Mouse (Mus musculus): ENCODE results near the gene Cldn15. TPM values are rescaled to one million over a fixed set of nuclear protein-coding genes. Genes with fewer than 3 reads are reported as not detected.

Gene Cldn15
- total and polyA plus RNA-seq, 3 experiments = 0.25 to 0.29 TPM; not detected in 1

DNA sequence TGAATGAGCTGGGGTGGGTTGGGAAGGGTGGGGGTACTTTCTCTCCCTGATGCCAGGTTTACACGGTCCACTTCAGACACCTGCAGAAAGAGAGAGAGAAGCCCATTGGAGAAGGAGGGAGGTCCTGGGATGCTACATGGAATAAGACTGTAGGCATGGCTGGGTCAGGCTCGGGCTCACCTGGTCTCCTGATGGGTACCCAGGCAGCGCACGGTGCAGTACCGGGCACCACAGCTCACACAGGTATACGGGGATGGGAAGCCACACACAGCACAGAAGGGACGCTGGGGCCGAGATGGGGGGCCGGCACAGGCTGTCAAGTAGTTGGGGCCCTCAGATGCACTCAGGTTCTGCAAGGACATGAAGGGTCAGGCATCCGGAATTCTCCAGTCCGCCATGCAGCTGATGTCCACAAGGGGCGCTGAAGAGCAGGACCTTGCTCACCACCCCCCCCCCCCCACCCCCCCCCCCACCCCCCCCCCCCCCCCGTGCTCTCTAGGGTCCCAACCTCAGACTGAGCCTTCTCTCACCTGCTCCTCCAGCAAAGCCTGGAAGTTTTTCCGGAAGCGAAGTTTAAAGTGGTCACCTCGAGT, 16.0 kb downstream of the Cldn15 start:
- H3K36me3 ChIP-seq (replicated peaks in 1 of 2; ENCODE audit: control insufficient read depth in 1 of 2, insufficient read depth in 1 of 2, low read length in 1 of 2) = peaks cover 32 to 64% of the 10 kb centered on the region in 2 experiments
- TF ChIP-seq ZMIZ1 (IDR thresholded peaks at IDR 0.05; ENCODE audit: low read depth, low read length) = no peak
- peak; percentile 31 to 43; a peak in 3 of 4 replicates for TF ChIP-seq CTCF (conservative IDR thresholded peaks at IDR 0.05 in 1 of 2, IDR thresholded peaks at IDR 0.05 in 1 of 2; ENCODE audit: low read depth in 2 of 2, low read length in 2 of 2)
- no peak for TF ChIP-seq KAT2A (IDR thresholded peaks at IDR 0.05; ENCODE audit: insufficient replicate concordance, low read length)
- no peak for TF ChIP-seq USF2 (conservative IDR thresholded peaks at IDR 0.05; ENCODE audit: low read depth, low read length)
- 0 out of 2 replicates have a peak, but pooled peaks have one; percentile 49 for TF ChIP-seq MAZ (IDR thresholded peaks at IDR 0.05; ENCODE audit: low read depth, low read length)
- no peak for TF ChIP-seq SIN3A (IDR thresholded peaks at IDR 0.05; ENCODE audit: low read length)
- TF ChIP-seq TCF12 (IDR thresholded peaks at IDR 0.05; ENCODE audit: low read depth, low read length) = no peak
- no peak overlapping the region for H3K27ac ChIP-seq (ENCODE audit: insufficient read depth, low read depth)
- peaks cover 2% of the 10 kb centered on the region; the same call in 1 of the 2 replicates for H3K79me2 ChIP-seq (replicated peaks; ENCODE audit: control insufficient read depth, extremely low read depth, insufficient read depth, poor library complexity, severe bottlenecking)
- dilution Hi-C loops (cut with MboI; ENCODE audit: extremely low pct_ligation_motif_present, extremely low pct_unique_long_range_greater_than_20kb, low sequenced_read_pairs) = no loop called here
- H3K4me3 ChIP-seq (replicated peaks in 1 of 3; ENCODE audit: low read depth in 2 of 3, low read length in 2 of 3, poor library complexity in 1 of 3) = no peak overlapping the region
- H3K4me2 ChIP-seq (ENCODE audit: insufficient read depth, low read depth, poor library complexity, severe bottlenecking) = no peak overlapping the region
- H3K27me3 ChIP-seq (replicated peaks) = no peaks in the 10 kb centered on the region
- peak; percentile 25 for DNase-seq (ENCODE audit: extremely low read depth)
- H3K9ac ChIP-seq (ENCODE audit: insufficient read depth, low read depth) = no peak overlapping the region
- H3K4me1 ChIP-seq (ENCODE audit: control insufficient read depth in 1 of 2, insufficient read depth in 2 of 2) = peaks cover 5 to 10% of the 10 kb centered on the region in 2 experiments; a peak in 2 of 4 replicates
- in situ Hi-C loops (cut with MboI; ENCODE audit: low pct_ligation_motif_present, low pct_unique_long_range_greater_than_20kb, low sequenced_read_pairs) = no loop called here
- H3K9me3 ChIP-seq (replicated peaks; ENCODE audit: low read length) = no peaks in the 10 kb centered on the region

- no peak overlapping the region for H3K27ac ChIP-seq (ENCODE audit: insufficient read depth, low read depth)
- in situ Hi-C loops (cut with MboI; ENCODE audit: low pct_ligation_motif_present, low pct_unique_long_range_greater_than_20kb, low sequenced_read_pairs) (no loop called here), dilution Hi-C loops (cut with MboI; ENCODE audit: extremely low pct_ligation_motif_present, extremely low pct_unique_long_range_greater_than_20kb, low sequenced_read_pairs) (no loop called here)
- no peaks in the 10 kb centered on the region for H3K9me3 ChIP-seq (replicated peaks; ENCODE audit: low read length)
- no peak overlapping the region for H3K9ac ChIP-seq (ENCODE audit: insufficient read depth, low read depth)
- no peak overlapping the region for H3K4me2 ChIP-seq (ENCODE audit: insufficient read depth, low read depth, poor library complexity, severe bottlenecking)
- DNase-seq (ENCODE audit: extremely low read depth) = no peak
- peaks cover 2% of the 10 kb centered on the region; the same call in 1 of the 2 replicates for H3K79me2 ChIP-seq (replicated peaks; ENCODE audit: control insufficient read depth, extremely low read depth, insufficient read depth, poor library complexity, severe bottlenecking)
- peaks cover 30 to 65% of the 10 kb centered on the region in 2 experiments for H3K36me3 ChIP-seq (replicated peaks in 1 of 2; ENCODE audit: control insufficient read depth in 1 of 2, insufficient read depth in 1 of 2, low read length in 1 of 2)
- TF ChIP-seq ZMIZ1 (IDR thresholded peaks at IDR 0.05; ENCODE audit: low read depth, low read length) (no peak), POLR2A (IDR thresholded peaks at IDR 0.05; ENCODE audit: low read depth, low read length) (no peak), SMC3 (IDR thresholded peaks at IDR 0.05; ENCODE audit: low read depth, low read length) (no peak), NELFE (IDR thresholded peaks at IDR 0.05; ENCODE audit: low read depth, low read length) (no peak), CHD2 (IDR thresholded peaks at IDR 0.05; ENCODE audit: low read length) (no peak), JUN (IDR thresholded peaks at IDR 0.05; ENCODE audit: insufficient read depth, low read depth, low read length) (no peak), MAX (IDR thresholded peaks at IDR 0.05; ENCODE audit: low read length) (no peak), MEF2A (IDR thresholded peaks at IDR 0.05; ENCODE audit: borderline replicate concordance, low read depth, low read length) (no peak), CTCF (conservative IDR thresholded peaks at IDR 0.05 in 1 of 2, IDR thresholded peaks at IDR 0.05 in 1 of 2; ENCODE audit: low read depth in 2 of 2, low read length in 2 of 2) (no peak), JUND (conservative IDR thresholded peaks at IDR 0.05; ENCODE audit: low read depth, low read length) (no peak)
- no peaks in the 10 kb centered on the region for H3K27me3 ChIP-seq (replicated peaks)
- H3K4me1 ChIP-seq (ENCODE audit: control insufficient read depth in 1 of 2, insufficient read depth in 2 of 2) = peaks cover 5 to 19% of the 10 kb centered on the region in 2 experiments; a peak in 2 of 4 replicates
- no peak overlapping the region for H3K4me3 ChIP-seq (replicated peaks in 1 of 3; ENCODE audit: low read depth in 2 of 3, low read length in 2 of 3, poor library complexity in 1 of 3)
Measured at GRCm38 (mm10) chr5:136984828-136985227, 18.4 kb downstream of the Cldn15 start.
